Mouse (Mus musculus) small intestine, adult 2 months (tissue): ENCODE data around the gene Sall4.

Experiments used
- CTCF ChIP-seq: fragments of 200-500 bp; IDR thresholded peaks from 2 replicates; pipeline ENCODE4 v1.5.1; 2012; ENCODE audit warnings: low read depth, mild to moderate bottlenecking, control low read depth, inconsistent platforms, low read length, moderate library complexity, mixed read lengths; ENCODE audit not compliant: insufficient replicate concordance, insufficient read length; ENCODE audit errors: extremely low read depth
- POLR2A ChIP-seq: fragments of 200-500 bp; IDR thresholded peaks from 2 replicates; pipeline ENCODE4 v1.6.1; 2012; ENCODE audit warnings: low read depth, mild to moderate bottlenecking, control low read depth, inconsistent platforms, low read length, moderate library complexity

GRCm38 (mm10) chr2:168780024-168780423 lies 12.3 kb upstream of the Sall4 start:
- TF ChIP-seq POLR2A (no peak), CTCF (no peak)
